Mouse (Mus musculus): Measurements from ENCODE around the gene Lmx1b.

Gene Lmx1b

DNA sequence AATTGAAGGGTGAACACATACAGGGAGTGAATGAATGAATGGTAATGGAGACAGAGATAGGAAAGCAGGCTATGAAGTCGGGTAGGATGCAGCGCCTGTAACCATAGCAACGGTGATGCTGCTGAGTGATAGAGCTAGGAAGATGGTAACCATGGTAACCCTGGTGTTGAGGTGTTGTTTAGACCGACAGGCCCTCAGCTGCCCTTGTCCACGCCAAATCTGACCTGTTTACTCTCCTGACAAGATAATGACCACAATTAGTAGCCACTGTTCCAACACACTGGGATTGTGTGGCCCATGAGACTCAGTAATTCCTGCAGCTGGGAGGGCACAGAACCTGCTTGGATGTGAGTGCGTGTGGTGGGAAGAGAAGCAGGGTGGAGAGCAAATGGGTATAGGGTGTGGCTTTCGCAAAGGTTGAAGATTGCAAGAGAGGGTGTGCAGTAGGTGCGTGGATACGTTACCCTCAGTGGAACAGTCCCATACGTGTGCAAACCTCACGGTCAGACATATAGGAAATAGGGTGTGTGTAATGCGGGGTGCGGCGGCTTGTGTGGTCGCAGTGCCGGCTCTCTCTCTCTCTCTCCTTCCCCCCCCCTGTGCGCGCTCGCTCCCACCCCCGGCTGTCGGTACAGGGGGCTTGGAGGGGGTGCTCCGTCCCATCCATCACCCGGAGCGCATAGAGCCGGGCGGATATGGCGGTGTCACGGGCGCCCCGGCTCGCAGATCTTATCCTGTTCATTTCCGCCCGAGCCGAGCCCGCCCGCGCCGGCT lies 96.7 kb downstream of the Lmx1b start:
- no peak for DNase-seq (ENCODE audit: low spot score in 2 of 2)

DNA sequence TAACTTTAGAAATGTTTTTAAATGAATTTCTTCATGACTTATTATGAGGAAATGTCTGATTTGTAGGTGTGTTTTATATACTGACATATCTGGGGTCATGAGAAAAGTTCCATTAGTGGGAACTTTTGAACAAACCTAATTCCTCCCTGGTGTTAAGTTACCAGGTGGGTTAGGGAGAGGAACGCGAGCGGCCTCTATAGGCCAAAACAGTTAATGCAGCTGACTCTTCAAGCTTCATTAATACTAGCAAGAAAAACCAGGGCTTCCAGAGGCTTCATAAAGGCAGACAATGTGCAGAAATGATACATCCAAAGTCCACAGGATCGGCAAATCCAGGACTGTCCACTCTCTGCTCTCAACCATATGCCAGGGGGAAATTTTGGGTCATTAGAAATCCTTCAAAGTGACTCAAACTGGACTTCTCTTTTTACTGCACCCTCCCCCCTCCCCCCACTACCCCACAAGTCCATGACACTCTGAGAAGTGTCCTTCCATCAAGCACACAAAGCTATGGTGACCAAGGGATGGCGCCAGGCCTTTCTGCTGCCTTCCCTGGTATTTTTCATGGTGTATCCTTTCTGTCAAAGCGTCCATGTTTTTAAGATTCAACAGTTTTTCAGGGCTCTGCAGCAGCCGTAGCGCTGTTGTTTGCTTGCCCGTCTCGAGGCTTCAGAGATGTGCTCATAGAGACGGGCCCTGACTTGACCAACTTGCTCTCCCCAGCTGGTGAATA lies 97.4 kb downstream of the Lmx1b start:
- DNase-seq (ENCODE audit: low spot score in 2 of 2), result peak in 1 of 2 experiments; percentile 62

DNA sequence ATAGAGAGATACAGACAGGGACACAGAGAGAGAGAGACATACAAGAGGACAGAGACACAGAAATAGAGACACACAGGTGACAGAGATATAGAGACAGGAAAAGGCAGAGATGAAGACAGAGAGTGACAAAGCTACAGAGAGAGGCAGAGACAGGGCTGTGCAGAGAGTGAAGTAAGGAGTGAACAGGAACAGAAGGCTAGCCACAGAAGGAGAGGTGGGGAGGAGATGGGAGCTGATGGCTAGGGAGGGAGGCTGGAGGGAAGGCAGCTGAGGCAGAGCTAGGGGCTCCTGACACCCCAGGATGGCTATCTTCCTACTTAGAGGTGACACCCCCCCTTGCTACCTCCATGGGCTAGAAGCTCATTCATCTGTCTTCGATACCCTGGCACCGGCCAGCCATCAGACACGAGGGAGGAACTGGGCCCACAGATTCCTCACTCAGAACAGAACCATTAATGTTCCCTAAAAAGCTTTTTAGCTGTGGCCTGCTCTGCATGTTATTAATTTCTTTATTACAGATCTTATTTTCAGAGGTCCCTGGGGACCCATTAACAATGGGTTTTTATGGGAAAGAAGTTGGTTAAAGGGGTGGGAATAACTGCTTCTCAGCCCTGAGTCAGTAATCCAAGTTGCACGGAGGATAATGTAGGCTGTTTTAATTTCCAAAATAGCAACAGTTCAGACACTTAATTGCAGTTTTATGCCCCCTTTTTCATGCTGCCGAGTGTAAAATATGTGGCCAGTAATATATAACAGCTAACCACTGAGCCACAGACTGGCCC lies 114.8 kb downstream of the Lmx1b start:
- no peak for DNase-seq (ENCODE audit: low spot score in 2 of 2)

DNA sequence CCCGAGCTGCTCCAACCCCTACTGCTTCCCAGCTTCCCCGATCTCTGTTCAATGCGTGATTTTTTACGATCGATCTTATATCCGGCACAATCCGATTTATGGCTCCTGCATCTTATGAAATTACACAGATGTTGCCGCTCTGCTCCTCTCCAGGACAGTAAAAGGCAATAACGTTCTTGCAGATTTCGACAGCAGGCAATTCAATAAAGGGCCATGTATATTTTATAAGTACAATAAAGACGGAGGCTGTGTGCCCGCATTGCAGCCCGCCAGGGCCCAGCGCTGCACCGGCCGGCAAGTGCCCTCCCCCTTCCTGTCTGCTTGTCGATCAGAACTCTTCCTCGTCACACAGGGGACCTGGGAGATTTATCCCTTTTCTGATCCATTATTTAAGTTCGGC lies 124.5 kb downstream of the Lmx1b start:
- DNase-seq (ENCODE audit: low spot score in 2 of 2), result no peak

DNA sequence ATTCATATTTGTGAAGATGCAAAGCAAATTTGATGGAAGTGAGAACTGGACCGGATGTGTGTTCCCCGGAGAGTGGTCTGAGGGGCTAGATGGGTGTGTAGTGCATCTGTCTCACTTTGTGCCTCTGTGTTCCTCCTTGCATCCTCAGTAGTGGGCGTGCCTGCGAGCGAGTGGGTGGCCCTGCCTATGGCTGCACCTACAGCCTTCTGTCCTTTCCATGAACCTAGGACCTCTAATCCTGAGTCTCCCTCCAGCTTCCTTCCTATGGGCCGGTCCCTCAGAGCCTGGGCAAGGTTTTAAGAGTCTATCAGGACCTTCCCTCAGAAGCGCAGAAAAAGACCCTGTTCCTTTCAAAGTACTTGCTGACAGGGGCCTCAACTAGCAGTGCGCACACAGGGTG lies 124.9 kb downstream of the Lmx1b start:
- no peak for DNase-seq (ENCODE audit: low spot score in 2 of 2)

All from spleen, postnatal 10 days (tissue).